Mouse (Mus musculus): Measurements from ENCODE around the gene Stard8.

- no peak for TF ChIP-seq POLR2A (IDR thresholded peaks at IDR 0.05; ENCODE audit: low read depth, low read length)
- TF ChIP-seq CTCF (IDR thresholded peaks at IDR 0.05; ENCODE audit: extremely low read depth, insufficient read length, insufficient replicate concordance, low read depth, low read length): no peak
Observed at GRCm38 (mm10) chrX:99043739-99044138, 40.7 kb downstream of the Stard8 start.
